Mouse (Mus musculus): ENCODE results near the gene Prcd. TPM values are rescaled to one million over a fixed set of nuclear protein-coding genes. Genes with fewer than 3 reads are reported as not detected.
"Not testable (repeated sequence)": the region's sequence is repeated elsewhere in the genome, so short reads cannot be mapped to it uniquely, and the experiment has no call there.

The Prcd gene
- polyA plus RNA-seq, 1 experiment from 2014 or later: 5.0 TPM

DNA sequence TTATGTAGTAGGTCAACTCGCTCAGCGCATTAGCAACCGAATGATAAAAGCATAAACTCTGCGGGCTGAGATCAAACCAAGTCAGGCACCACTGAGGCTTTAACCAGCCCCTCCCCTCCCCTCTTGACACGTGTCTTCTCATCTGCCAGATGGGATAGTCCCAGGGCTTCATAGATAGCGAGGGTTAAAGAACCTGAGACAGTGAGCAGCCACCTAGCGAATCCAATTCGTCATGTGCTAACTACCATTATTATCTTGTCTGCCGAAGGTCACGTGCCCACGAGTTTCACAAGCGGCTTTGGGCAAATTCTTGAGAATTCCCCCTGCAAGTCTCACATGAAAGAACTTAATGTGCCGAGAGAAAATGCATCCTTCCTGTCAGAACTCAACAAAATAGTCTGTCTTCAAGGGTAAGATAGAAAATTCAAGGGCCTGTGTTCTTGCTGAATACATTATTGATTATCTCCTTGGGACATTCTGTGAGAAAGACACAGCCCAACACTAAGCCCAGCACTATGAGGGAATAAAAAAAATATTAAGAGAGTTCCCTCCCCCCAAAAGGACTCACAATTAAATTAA, 16.5 kb downstream of the Prcd start:
- no peaks in the 10 kb centered on the region for H3K9me3 ChIP-seq (ENCODE audit: control insufficient read depth, low read length)
- no peak for ATAC-seq (ENCODE audit: low read depth)
- H3K36me3 ChIP-seq (ENCODE audit: control insufficient read depth, insufficient read depth, low read length): peaks cover 15% of the 10 kb centered on the region
- H3K4me3 ChIP-seq (ENCODE audit: low read length): no peak overlapping the region
- H3K4me2 ChIP-seq (ENCODE audit: low read depth, low read length): no peak overlapping the region
- peaks cover 19% of the 10 kb centered on the region for H3K4me1 ChIP-seq (replicated peaks; ENCODE audit: control insufficient read depth, insufficient read depth, low read length)
- H3K9ac ChIP-seq (ENCODE audit: low read length): no peak overlapping the region
- H3K27me3 ChIP-seq (ENCODE audit: control insufficient read depth, insufficient read depth, low read depth, low read length): 0 out of 2 replicates have a peak, but pooled peaks cover 2% of the 10 kb centered on the region
- no peak overlapping the region for H3K27ac ChIP-seq (ENCODE audit: low read length)
- WGBS: 31% methylated on average over 13 of the region's 13 CpGs

GRCm38 (mm10) chr11:116670386-116670785, 17.1 kb downstream of the Prcd start:
- Histone ChIP-seq H3K4me1 (replicated peaks; ENCODE audit: control insufficient read depth, insufficient read depth, low read length) (peaks cover 19% of the 10 kb centered on the region), H3K4me2 (ENCODE audit: low read depth, low read length) (peak overlapping the region; percentile 81; the same call in 1 of the 2 replicates), H3K36me3 (ENCODE audit: control insufficient read depth, insufficient read depth, low read length) (peaks cover 18% of the 10 kb centered on the region), H3K4me3 (ENCODE audit: low read length) (no peak overlapping the region), H3K27ac (ENCODE audit: low read length) (no peak overlapping the region), H3K27me3 (ENCODE audit: control insufficient read depth, insufficient read depth, low read depth, low read length) (0 out of 2 replicates have a peak, but pooled peaks cover 2% of the 10 kb centered on the region), H3K9me3 (ENCODE audit: control insufficient read depth, low read length) (no peaks in the 10 kb centered on the region), H3K9ac (ENCODE audit: low read length) (no peak overlapping the region)
- no peak for ATAC-seq (ENCODE audit: low read depth)
- 73% methylated on average over 7 of the region's 7 CpGs for WGBS

DNA sequence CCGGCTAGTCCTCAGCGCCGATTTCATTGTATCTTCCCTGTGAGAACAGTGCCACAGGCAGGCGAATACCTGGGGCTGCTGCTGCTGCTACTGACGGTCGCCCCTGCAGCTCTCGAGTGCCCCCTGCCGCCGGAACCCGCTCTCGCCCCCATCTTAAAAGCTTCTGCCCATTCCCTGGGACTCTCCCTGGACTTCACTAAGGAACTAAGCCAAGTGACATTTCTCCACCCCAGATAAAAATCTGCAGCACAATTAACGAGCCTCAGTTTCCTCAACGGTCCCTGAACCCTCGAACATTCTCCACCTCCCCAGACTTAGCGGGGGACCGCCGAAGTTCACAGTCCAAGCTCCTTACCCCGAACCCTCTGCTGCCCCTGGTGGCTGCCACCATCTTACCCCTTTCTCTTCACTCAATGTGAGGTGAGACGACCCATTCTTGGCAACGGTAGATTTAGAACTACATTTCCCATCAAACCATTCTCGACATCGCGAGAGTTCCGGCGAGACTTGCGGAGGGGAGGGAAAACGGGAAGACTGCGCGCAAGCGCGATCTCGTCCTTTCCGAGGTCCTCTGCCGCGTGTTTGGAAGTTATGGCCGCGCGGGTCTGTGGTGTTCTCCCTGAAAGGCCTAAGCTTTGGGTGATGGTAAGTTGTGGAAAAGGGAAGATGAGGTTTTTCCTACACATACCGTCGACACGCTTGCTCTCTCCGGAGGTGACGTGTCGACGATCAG, 17.9 kb downstream of the Prcd start:
- peak; percentile 89 for ATAC-seq (ENCODE audit: low read depth)
- H3K27ac ChIP-seq (ENCODE audit: low read length): peak overlapping the region; percentile 56
- peaks cover 22% of the 10 kb centered on the region for H3K36me3 ChIP-seq (ENCODE audit: control insufficient read depth, insufficient read depth, low read length)
- H3K4me2 ChIP-seq (ENCODE audit: low read depth, low read length): peak overlapping the region; percentile 81
- 0 out of 2 replicates have a peak, but pooled peaks cover 2% of the 10 kb centered on the region for H3K27me3 ChIP-seq (ENCODE audit: control insufficient read depth, insufficient read depth, low read depth, low read length)
- peak overlapping the region; percentile 90 for H3K9ac ChIP-seq (ENCODE audit: low read length)
- no peaks in the 10 kb centered on the region for H3K9me3 ChIP-seq (ENCODE audit: control insufficient read depth, low read length)
- under 1% methylated on average over 45 of the region's 45 CpGs for WGBS
- H3K4me1 ChIP-seq (replicated peaks; ENCODE audit: control insufficient read depth, insufficient read depth, low read length): peaks cover 18% of the 10 kb centered on the region
- peak overlapping the region; percentile 87 for H3K4me3 ChIP-seq (ENCODE audit: low read length)

GRCm38 (mm10) chr11:116671845-116672434, 18.6 kb downstream of the Prcd start:
- peak; percentile 5; the same call in 1 of the 2 replicates for ATAC-seq (ENCODE audit: low read depth)
- H3K4me2 ChIP-seq (ENCODE audit: low read depth, low read length): peak overlapping the region; percentile 81
- no peaks in the 10 kb centered on the region for H3K9me3 ChIP-seq (ENCODE audit: control insufficient read depth, low read length)
- peaks cover 27% of the 10 kb centered on the region for H3K36me3 ChIP-seq (ENCODE audit: control insufficient read depth, insufficient read depth, low read length)
- peak overlapping the region; percentile 87 for H3K4me3 ChIP-seq (ENCODE audit: low read length)
- 0 out of 2 replicates have a peak, but pooled peaks cover 2% of the 10 kb centered on the region for H3K27me3 ChIP-seq (ENCODE audit: control insufficient read depth, insufficient read depth, low read depth, low read length)
- peak overlapping the region; percentile 90 for H3K9ac ChIP-seq (ENCODE audit: low read length)
- H3K27ac ChIP-seq (ENCODE audit: low read length): peak overlapping the region; percentile 56
- H3K4me1 ChIP-seq (replicated peaks; ENCODE audit: control insufficient read depth, insufficient read depth, low read length): peaks cover 14% of the 10 kb centered on the region
- WGBS: 0% methylated on average over 24 of the region's 24 CpGs

- H3K27ac ChIP-seq (ENCODE audit: low read length): no peak overlapping the region
- 13% methylated on average over 7 of the region's 7 CpGs for WGBS
- ATAC-seq (ENCODE audit: low read depth): no peak
- 0 out of 2 replicates have a peak, but pooled peaks cover 2% of the 10 kb centered on the region for H3K27me3 ChIP-seq (ENCODE audit: control insufficient read depth, insufficient read depth, low read depth, low read length)
- H3K9ac ChIP-seq (ENCODE audit: low read length): peak overlapping the region; percentile 90
- H3K4me1 ChIP-seq (replicated peaks; ENCODE audit: control insufficient read depth, insufficient read depth, low read length): peaks cover 14% of the 10 kb centered on the region
- H3K9me3 ChIP-seq (ENCODE audit: control insufficient read depth, low read length): no peaks in the 10 kb centered on the region
- H3K4me3 ChIP-seq (ENCODE audit: low read length): peak overlapping the region; percentile 87
- peaks cover 32% of the 10 kb centered on the region for H3K36me3 ChIP-seq (ENCODE audit: control insufficient read depth, insufficient read depth, low read length)
- peak overlapping the region; percentile 81 for H3K4me2 ChIP-seq (ENCODE audit: low read depth, low read length)
These were observed 19.3 kb downstream of the Prcd start for GRCm38 (mm10) chr11:116672595-116672994.

DNA sequence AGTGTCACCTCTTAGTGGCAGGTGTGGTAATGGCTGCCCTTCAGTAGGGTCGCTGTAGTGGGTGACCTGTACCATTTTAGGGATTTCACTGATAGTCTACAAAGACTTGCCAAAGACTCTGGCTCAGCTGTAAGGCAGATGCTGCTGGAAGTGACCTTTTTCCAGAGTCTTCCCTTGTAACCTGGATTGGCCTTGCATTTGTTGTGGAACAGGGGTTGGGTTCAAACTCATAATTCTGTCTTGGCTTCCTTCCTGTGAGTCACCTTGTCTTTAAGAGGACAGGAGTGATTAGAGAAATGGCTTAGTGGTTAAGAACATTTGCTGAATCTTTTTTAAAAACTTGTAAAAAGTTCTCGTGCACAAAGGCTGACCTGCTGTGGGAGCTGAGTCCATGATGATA, 20.1 kb downstream of the Prcd start:
- Histone ChIP-seq H3K27me3 (ENCODE audit: control insufficient read depth, insufficient read depth, low read depth, low read length) (0 out of 2 replicates have a peak, but pooled peaks cover 2% of the 10 kb centered on the region), H3K4me2 (ENCODE audit: low read depth, low read length) (no peak overlapping the region), H3K4me1 (replicated peaks; ENCODE audit: control insufficient read depth, insufficient read depth, low read length) (peaks cover 14% of the 10 kb centered on the region), H3K9ac (ENCODE audit: low read length) (no peak overlapping the region), H3K4me3 (ENCODE audit: low read length) (no peak overlapping the region), H3K36me3 (ENCODE audit: control insufficient read depth, insufficient read depth, low read length) (peaks cover 34% of the 10 kb centered on the region), H3K9me3 (ENCODE audit: control insufficient read depth, low read length) (no peaks in the 10 kb centered on the region), H3K27ac (ENCODE audit: low read length) (no peak overlapping the region)
- ATAC-seq (ENCODE audit: low read depth): no peak
- WGBS: 82% methylated on average over 2 of the region's 2 CpGs

- no peak overlapping the region for H3K9ac ChIP-seq (ENCODE audit: low read length)
- ATAC-seq (ENCODE audit: low read depth): no peak
- H3K4me2 ChIP-seq (ENCODE audit: low read depth, low read length): no peak overlapping the region
- H3K9me3 ChIP-seq (ENCODE audit: control insufficient read depth, low read length): no peaks in the 10 kb centered on the region
- no peak overlapping the region for H3K27ac ChIP-seq (ENCODE audit: low read length)
- H3K4me1 ChIP-seq (replicated peaks; ENCODE audit: control insufficient read depth, insufficient read depth, low read length): peaks cover 14% of the 10 kb centered on the region
- 65% methylated on average over 7 of the region's 7 CpGs for WGBS
- 0 out of 2 replicates have a peak, but pooled peaks cover 2% of the 10 kb centered on the region for H3K27me3 ChIP-seq (ENCODE audit: control insufficient read depth, insufficient read depth, low read depth, low read length)
- no peak overlapping the region for H3K4me3 ChIP-seq (ENCODE audit: low read length)
- H3K36me3 ChIP-seq (ENCODE audit: control insufficient read depth, insufficient read depth, low read length): peaks cover 40% of the 10 kb centered on the region
These were observed 21.5 kb downstream of the Prcd start for GRCm38 (mm10) chr11:116674616-116675379.

DNA sequence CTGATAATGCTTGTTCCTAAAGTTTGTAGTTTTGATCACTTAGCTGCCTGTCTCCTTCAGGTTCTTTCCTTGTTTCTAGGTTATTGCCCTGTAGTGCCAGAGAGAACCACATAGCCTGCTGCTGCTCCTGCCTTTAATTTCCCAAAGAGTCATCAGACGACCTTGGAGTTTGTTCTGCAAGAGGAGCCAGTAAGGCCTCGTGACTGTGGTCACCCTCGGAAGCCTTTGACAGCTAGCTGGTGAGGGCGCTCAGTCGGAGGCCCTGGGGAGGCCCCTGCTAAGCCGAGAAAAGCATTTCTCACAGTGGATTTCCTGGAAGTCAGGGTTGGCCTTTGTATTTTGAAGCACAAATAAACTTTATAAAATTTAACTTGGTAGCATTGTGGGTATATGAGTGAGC, 22.1 kb downstream of the Prcd start:
- 69% methylated on average over 6 of the region's 6 CpGs for WGBS

More for the DNA sequence above, 22.1 kb downstream of the Prcd start:
- peaks cover 14% of the 10 kb centered on the region for H3K4me1 ChIP-seq (replicated peaks; ENCODE audit: control insufficient read depth, insufficient read depth, low read length)
- not testable (repeated sequence) for H3K9me3 ChIP-seq (ENCODE audit: control insufficient read depth, low read length); H3K4me3 ChIP-seq (ENCODE audit: low read length); H3K9ac ChIP-seq (ENCODE audit: low read length); H3K27me3 ChIP-seq (ENCODE audit: control insufficient read depth, insufficient read depth, low read depth, low read length); ATAC-seq (ENCODE audit: low read depth); H3K4me2 ChIP-seq (ENCODE audit: low read depth, low read length); H3K27ac ChIP-seq (ENCODE audit: low read length)
- H3K36me3 ChIP-seq (ENCODE audit: control insufficient read depth, insufficient read depth, low read length): peaks cover 40% of the 10 kb centered on the region

Data from lung, embryonic 16.5 days (tissue).